Mouse (Mus musculus): Measurements from ENCODE around the gene Aagab. TPM values are rescaled to one million over a fixed set of nuclear protein-coding genes. Genes with fewer than 3 reads are reported as not detected.

The Aagab gene
- polyA plus RNA-seq, 1 experiment from 2014 or later, result 25.7 TPM

GRCm38 (mm10) chr9:63682301-63682700 lies 79.8 kb downstream of the Aagab start:
- WGBS, result 72% methylated on average over 9 of the region's 9 CpGs
- no peak overlapping the region for H3K4me2 ChIP-seq
- 0 out of 2 replicates have a peak overlapping the region, but pooled peaks have one; percentile 24 for H3K27ac ChIP-seq
- ATAC-seq (ENCODE audit: insufficient number of reproducible peaks, low FRiP score, low TSS enrichment, low read depth), result 0 out of 2 replicates have a peak, but pooled peaks have one; percentile 40
- H3K27me3 ChIP-seq, result no peaks in the 10 kb centered on the region
- 0 out of 2 replicates have a peak, but pooled peaks cover 3% of the 10 kb centered on the region for H3K36me3 ChIP-seq
- H3K9me3 ChIP-seq, result no peaks in the 10 kb centered on the region
- no peak overlapping the region for H3K4me3 ChIP-seq
- H3K4me1 ChIP-seq, result peaks cover 26% of the 10 kb centered on the region
- no peak overlapping the region for H3K9ac ChIP-seq

GRCm38 (mm10) chr9:63682943-63683342 lies 80.5 kb downstream of the Aagab start:
- Histone ChIP-seq H3K4me1 (peaks cover 22% of the 10 kb centered on the region), H3K9ac (no peak overlapping the region), H3K4me2 (no peak overlapping the region), H3K27ac (no peak overlapping the region), H3K4me3 (no peak overlapping the region), H3K9me3 (no peaks in the 10 kb centered on the region), H3K36me3 (0 out of 2 replicates have a peak, but pooled peaks cover 3% of the 10 kb centered on the region), H3K27me3 (no peaks in the 10 kb centered on the region)
- ATAC-seq (ENCODE audit: insufficient number of reproducible peaks, low FRiP score, low TSS enrichment, low read depth), result no peak
- WGBS, result 73% methylated on average over 2 of the region's 2 CpGs

- 93% methylated on average over 6 of the region's 6 CpGs for WGBS
Measured at GRCm38 (mm10) chr9:63684277-63684676, 81.8 kb downstream of the Aagab start.

GRCm38 (mm10) chr9:63685352-63685751 lies 82.9 kb downstream of the Aagab start:
- Histone ChIP-seq H3K36me3 (peaks cover 5% of the 10 kb centered on the region; the same call in 1 of the 2 replicates), H3K9ac (no peak overlapping the region), H3K4me2 (no peak overlapping the region), H3K27me3 (no peaks in the 10 kb centered on the region), H3K4me1 (peaks cover 16% of the 10 kb centered on the region), H3K9me3 (no peaks in the 10 kb centered on the region), H3K27ac (no peak overlapping the region), H3K4me3 (no peak overlapping the region)
- 77% methylated on average over 5 of the region's 5 CpGs for WGBS
- ATAC-seq (ENCODE audit: insufficient number of reproducible peaks, low FRiP score, low TSS enrichment, low read depth), result no peak

More at GRCm38 (mm10) chr9:63684277-63684676, 81.8 kb downstream of the Aagab start:
- H3K36me3 ChIP-seq, result 0 out of 2 replicates have a peak, but pooled peaks cover 3% of the 10 kb centered on the region
- peaks cover 16% of the 10 kb centered on the region for H3K4me1 ChIP-seq
- no peaks in the 10 kb centered on the region for H3K27me3 ChIP-seq
- no peak for ATAC-seq (ENCODE audit: insufficient number of reproducible peaks, low FRiP score, low TSS enrichment, low read depth)
- H3K9me3 ChIP-seq, result no peaks in the 10 kb centered on the region
- H3K4me3 ChIP-seq, result no peak overlapping the region
- no peak overlapping the region for H3K27ac ChIP-seq
- H3K9ac ChIP-seq, result no peak overlapping the region
- H3K4me2 ChIP-seq, result no peak overlapping the region

- H3K4me1 ChIP-seq, result peaks cover 12% of the 10 kb centered on the region
- H3K27me3 ChIP-seq, result no peaks in the 10 kb centered on the region
- WGBS, result 73% methylated on average over 7 of the region's 7 CpGs
- H3K27ac ChIP-seq, result peak overlapping the region; percentile 2; the same call in 1 of the 2 replicates
- H3K9ac ChIP-seq, result no peak overlapping the region
- H3K4me2 ChIP-seq, result no peak overlapping the region
- H3K9me3 ChIP-seq, result no peaks in the 10 kb centered on the region
- no peak overlapping the region for H3K4me3 ChIP-seq
- no peak for ATAC-seq (ENCODE audit: insufficient number of reproducible peaks, low FRiP score, low TSS enrichment, low read depth)
- peaks cover 3% of the 10 kb centered on the region; the same call in 1 of the 2 replicates for H3K36me3 ChIP-seq
Measured at GRCm38 (mm10) chr9:63687413-63688015, 85.1 kb downstream of the Aagab start.

- no peak overlapping the region for H3K27ac ChIP-seq
- no peak overlapping the region for H3K4me3 ChIP-seq
- no peak overlapping the region for H3K4me2 ChIP-seq
- peaks cover 3% of the 10 kb centered on the region; the same call in 1 of the 2 replicates for H3K36me3 ChIP-seq
- H3K9me3 ChIP-seq, result no peaks in the 10 kb centered on the region
- ATAC-seq (ENCODE audit: insufficient number of reproducible peaks, low FRiP score, low TSS enrichment, low read depth), result no peak
- 0 out of 2 replicates have a peak, but pooled peaks cover 8% of the 10 kb centered on the region for H3K4me1 ChIP-seq
- H3K9ac ChIP-seq, result no peak overlapping the region
- no peaks in the 10 kb centered on the region for H3K27me3 ChIP-seq
- 89% methylated on average over 1 of the region's 1 CpGs for whole genome bisulfite sequencing
Measured at GRCm38 (mm10) chr9:63690511-63690910, 88.1 kb downstream of the Aagab start.

GRCm38 (mm10) chr9:63691960-63692359 lies 89.5 kb downstream of the Aagab start:
- ATAC-seq (ENCODE audit: insufficient number of reproducible peaks, low FRiP score, low TSS enrichment, low read depth), result no peak
- Histone ChIP-seq H3K4me1 (peaks cover 15% of the 10 kb centered on the region), H3K9me3 (no peaks in the 10 kb centered on the region), H3K9ac (no peak overlapping the region), H3K4me3 (no peak overlapping the region), H3K27me3 (no peaks in the 10 kb centered on the region), H3K36me3 (peaks cover 3% of the 10 kb centered on the region; the same call in 1 of the 2 replicates), H3K27ac (no peak overlapping the region), H3K4me2 (no peak overlapping the region)
- 50% methylated on average over 2 of the region's 2 CpGs for WGBS

Other genes with a start within 250 kb of the Aagab start
- gene Map2k5, start 224.8 kb upstream of the Aagab start, polyA plus RNA-seq (2015; fragmentation: Nextera tagmentation; extraction: Ambion mirVana), result 28.1 and 30.5 TPM in 2 replicates
- 30.5 and 33.3 TPM in 2 replicates for gene 2300009A05Rik, start 203.4 kb upstream of the Aagab start, polyA plus RNA-seq (2015; fragmentation: Nextera tagmentation; extraction: Ambion mirVana)
- gene Iqch, start 167 bp upstream of the Aagab start, polyA plus RNA-seq (2015; fragmentation: Nextera tagmentation; extraction: Ambion mirVana), result 0.06 and 0.13 TPM in 2 replicates
- gene Smad3, start 155.3 kb downstream of the Aagab start, polyA plus RNA-seq (2015; fragmentation: Nextera tagmentation; extraction: Ambion mirVana), result 22.9 and 28.9 TPM in 2 replicates